Mouse (Mus musculus) liver, adult 10 weeks (tissue): ENCODE data around the gene Mesp2. TPM values are rescaled to one million over a fixed set of nuclear protein-coding genes. Genes with fewer than 3 reads are reported as not detected.

Source experiments
- polyA plus RNA-seq: library from polyadenylated mRNA; stranded (reverse); fragments of 350-450 nt; fragmentation: Illumina TruSeq; extraction: RNeasy Lipid Tissue Mini Kit (QIAGEN cat#74804); gene quantifications from one replicate; pipeline ENCODE4 v1.2.3, GENCODE M21; 2014; ENCODE audit warnings: low read depth, low replicate concordance

Gene Mesp2
- polyA plus RNA-seq = not detected

DNA sequence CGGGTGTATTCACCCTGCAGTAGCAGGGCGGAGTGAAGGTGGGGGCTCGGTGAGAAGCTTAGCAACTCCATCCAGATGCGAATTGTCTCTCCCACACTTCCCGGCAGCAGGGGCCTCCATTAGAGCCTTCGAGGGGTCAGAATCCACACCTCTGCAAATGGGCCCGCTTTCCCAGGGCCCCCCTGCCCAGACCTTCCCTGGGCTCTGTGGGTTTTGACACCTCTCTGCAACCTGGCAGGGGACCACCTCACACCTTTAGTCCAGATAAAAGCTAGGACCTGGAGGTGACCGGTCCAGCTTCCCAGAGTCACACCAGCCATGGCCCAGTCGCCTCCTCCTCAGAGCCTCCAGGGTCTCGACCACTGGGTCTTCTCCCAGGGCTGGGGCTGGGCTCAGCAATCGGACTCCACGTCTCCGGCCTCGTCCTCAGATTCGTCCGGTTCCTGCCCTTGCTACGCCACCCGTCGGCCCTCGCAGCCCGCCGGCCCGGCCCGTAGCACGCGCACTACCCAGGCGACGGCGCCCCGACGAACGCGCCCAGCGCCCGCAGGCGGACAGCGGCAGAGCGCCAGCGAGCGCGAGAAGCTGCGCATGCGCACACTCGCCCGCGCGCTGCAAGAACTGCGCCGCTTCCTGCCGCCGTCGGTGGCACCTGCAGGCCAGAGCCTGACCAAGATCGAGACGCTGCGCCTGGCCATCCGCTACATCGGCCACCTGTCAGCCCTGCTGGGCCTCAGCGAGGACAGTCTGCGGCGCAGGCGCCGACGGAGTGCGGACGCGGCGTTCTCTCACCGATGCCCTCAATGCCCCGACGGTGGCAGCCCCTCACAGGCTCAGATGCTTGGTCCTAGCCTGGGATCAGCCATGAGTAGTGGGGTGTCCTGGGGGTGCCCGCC lies at the start of gene Mesp2:
TSS of gene Mesp2 (plus strand) at position 117 of the 896 bp plus-strand sequence.

DNA sequence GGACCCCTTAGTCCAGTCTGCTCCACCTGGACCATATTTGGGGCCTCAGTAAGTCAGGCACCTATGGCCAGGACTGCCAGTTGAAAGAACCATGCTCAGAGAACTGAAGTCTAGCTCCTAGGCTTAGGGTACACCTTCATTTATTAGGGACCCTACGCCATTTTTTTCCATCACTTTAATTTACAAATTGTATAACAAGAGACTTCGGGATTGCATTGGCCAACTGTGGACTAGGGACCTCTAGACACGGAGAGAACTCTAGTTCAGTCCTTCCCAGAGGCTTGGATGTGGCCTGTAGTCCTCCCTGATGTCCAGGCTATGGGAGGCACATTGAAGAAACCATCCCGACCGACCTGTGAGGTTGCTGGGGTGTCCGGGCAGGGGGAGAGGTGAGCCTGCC lies 16.8 kb upstream of the Mesp2 start, which contains the start of gene Mesp1:
TSS of gene Mesp1 (minus strand) at position 101 of the 400 bp plus-strand sequence.

DNA sequence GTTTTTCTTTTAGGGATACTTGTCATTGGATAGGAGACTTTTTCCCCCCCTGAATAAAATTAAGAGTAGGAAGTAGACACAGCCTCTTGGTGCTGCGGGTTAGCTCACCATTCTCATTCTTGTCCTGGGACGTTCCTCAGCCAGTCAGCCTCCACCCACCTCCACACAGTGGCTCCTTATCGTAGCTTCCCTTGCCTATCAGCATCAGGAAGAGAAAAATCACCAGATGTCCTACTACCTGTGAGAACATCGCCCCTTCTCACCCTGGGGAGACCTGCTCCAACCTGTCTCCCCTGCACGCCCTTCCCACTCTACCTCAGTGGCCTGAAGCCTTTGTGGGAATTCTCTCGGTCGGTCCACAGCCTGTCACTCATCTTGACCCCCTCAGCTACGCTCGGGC lies 50.3 kb downstream of the Mesp2 start, which contains the start of gene Anpep:
TSS of gene Anpep (minus strand) at position 249 of the 400 bp plus-strand sequence.

Other genes starting within 250 kb of the Mesp2 start
- gene Rhcg, start 193.1 kb upstream of the Mesp2 start, polyA plus RNA-seq = not detected
- gene Ticrr, start 150.5 kb upstream of the Mesp2 start, polyA plus RNA-seq = not detected
- 0.08 TPM for gene Kif7, start 95.0 kb upstream of the Mesp2 start, polyA plus RNA-seq
- 0.13 TPM for gene Plin1, start 77.8 kb upstream of the Mesp2 start, polyA plus RNA-seq
- gene Pex11a, start 67.6 kb upstream of the Mesp2 start, polyA plus RNA-seq = 51.5 TPM
- gene Wdr93, start 67.6 kb upstream of the Mesp2 start, polyA plus RNA-seq = 0.42 TPM
- gene Mesp1, start 16.9 kb upstream of the Mesp2 start, polyA plus RNA-seq = not detected
- gene Anpep, start 50.3 kb downstream of the Mesp2 start, polyA plus RNA-seq = 26.7 TPM
- 24.2 TPM for gene Ap3s2, start 109.9 kb downstream of the Mesp2 start, polyA plus RNA-seq
- gene Arpin, start 124.6 kb downstream of the Mesp2 start, polyA plus RNA-seq = 3.7 TPM
- 0.64 TPM for gene Zfp710, start 214.1 kb downstream of the Mesp2 start, polyA plus RNA-seq